Mouse (Mus musculus) central nervous system, embryonic 11.5 days (tissue): ENCODE data around the gene Cbfa2t3. TPM values are rescaled to one million over a fixed set of nuclear protein-coding genes. Genes with fewer than 3 reads are reported as not detected.

ENCODE experiments used
- polyA plus RNA-seq: library from polyadenylated mRNA; depleted of rRNA; stranded (reverse); fragments of >200 nt; gene quantifications from 2 replicates; pipeline ENCODE4 v1.2.3, GENCODE M21; 2012; rRNA removed

Cbfa2t3 gene
- 6.5 and 8.2 TPM in 2 replicates for polyA plus RNA-seq

GRCm38 (mm10) chr8:122699005-122699492, at the start of gene Cbfa2t3:
Gene Cbfa2t3, minus strand, starts transcription at chr8:122699109.

GRCm38 (mm10) chr8:122622727-122623126, 76.2 kb downstream of the Cbfa2t3 start, which contains the start of gene Pabpn1l:
Gene Pabpn1l, minus strand, starts transcription at chr8:122622739.

GRCm38 (mm10) chr8:122611295-122612133, 87.4 kb downstream of the Cbfa2t3 start, which contains the start of the genes Galns and Trappc2l:
Gene Galns, minus strand, starts transcription at chr8:122611463.
Gene Trappc2l, plus strand, starts transcription at chr8:122611640.

GRCm38 (mm10) chr8:122576648-122577022, 122.3 kb downstream of the Cbfa2t3 start, which contains the start of gene Aprt:
Gene Aprt, minus strand, starts transcription at chr8:122576909.

Other genes starting within 250 kb of the Cbfa2t3 start
- gene Snai3, start 238.4 kb downstream of the Cbfa2t3 start, polyA plus RNA-seq, result 0.09 and 0.13 TPM in 2 replicates
- 34.0 and 46.0 TPM in 2 replicates for gene Rnf166, start 223.0 kb downstream of the Cbfa2t3 start, polyA plus RNA-seq
- 60.5 and 74.7 TPM in 2 replicates for gene Ctu2, start 223.0 kb downstream of the Cbfa2t3 start, polyA plus RNA-seq
- 21.0 and 43.3 TPM in 2 replicates for gene Piezo1, start 147.8 kb downstream of the Cbfa2t3 start, polyA plus RNA-seq
- gene Cdt1, start 131.1 kb downstream of the Cbfa2t3 start, polyA plus RNA-seq, result 62.7 and 81.6 TPM in 2 replicates
- gene Aprt, start 122.2 kb downstream of the Cbfa2t3 start, polyA plus RNA-seq, result 141 and 155 TPM in 2 replicates
- 4.8 and 6.7 TPM in 2 replicates for gene Galns, start 87.6 kb downstream of the Cbfa2t3 start, polyA plus RNA-seq
- gene Trappc2l, start 87.5 kb downstream of the Cbfa2t3 start, polyA plus RNA-seq, result 104 and 108 TPM in 2 replicates
- not detected in 2 replicates for gene Pabpn1l, start 76.4 kb downstream of the Cbfa2t3 start, polyA plus RNA-seq
- gene Acsf3, start 76.4 kb upstream of the Cbfa2t3 start, polyA plus RNA-seq, result 15.2 and 16.0 TPM in 2 replicates
- 0.47 and 6.9 TPM in 2 replicates for gene Cdh15, start 148.9 kb upstream of the Cbfa2t3 start, polyA plus RNA-seq